ENCODE assay signal across 24 mouse cellular contexts in genomic region chr15:93461066-93461465, GRCm38 (mm10).
A peak's percentile ranks its signal among the peaks of the same experiment; 100 is the strongest.
DNase-seq lines count a peak whose midpoint lies in the region; ATAC-seq lines count a peak whose summit lies in the region.
"Had no signal": no experiment of that assay in that cellular context is flagged by ENCODE, and none has a peak within 500 bp of the region (broad histone marks: within the 10 kb centered on the region; RNA-seq: fewer than 3 reads in every experiment).

No protein-coding gene starts in this region.

- H3K27me3 ChIP-seq in heart, embryonic 11.5 days (ENCODE audit: control insufficient read depth, insufficient read depth, low read length): no peaks in the 10 kb centered on the region
- H3K27me3 ChIP-seq in midbrain, embryonic 11.5 days (ENCODE audit: control insufficient read depth, insufficient read depth, low read length): no peaks in the 10 kb centered on the region
- no peaks in the 10 kb centered on the region for H3K27me3 ChIP-seq in midbrain, embryonic 14.5 days (ENCODE audit: control insufficient read depth, insufficient read depth, low read length)
- H3K27me3 ChIP-seq: CH12.LX, Patski had no signal

- H3K36me3 ChIP-seq in heart, embryonic 11.5 days (ENCODE audit: control insufficient read depth, insufficient read depth, low read length): no peaks in the 10 kb centered on the region
- peaks cover 8% of the 10 kb centered on the region; the same call in 1 of the 2 replicates for H3K36me3 ChIP-seq in midbrain, embryonic 11.5 days (ENCODE audit: control insufficient read depth, insufficient read depth, low read length)
- peaks cover 19% of the 10 kb centered on the region for H3K36me3 ChIP-seq in midbrain, embryonic 14.5 days (ENCODE audit: control insufficient read depth, insufficient read depth, low read length)

- H3K9ac ChIP-seq in heart, embryonic 11.5 days (ENCODE audit: low read depth, low read length): no peak overlapping the region
- H3K9ac ChIP-seq in midbrain, embryonic 11.5 days (ENCODE audit: low read length): no peak overlapping the region
- no peak overlapping the region for H3K9ac ChIP-seq in midbrain, embryonic 14.5 days (replicated peaks; ENCODE audit: low read length)

- no peaks in the 10 kb centered on the region for H3K4me1 ChIP-seq in heart, embryonic 11.5 days (ENCODE audit: control insufficient read depth, insufficient read depth, low read length)
- H3K4me1 ChIP-seq in midbrain, embryonic 11.5 days (ENCODE audit: control insufficient read depth, insufficient read depth, low read length): no peaks in the 10 kb centered on the region
- H3K4me1 ChIP-seq in midbrain, embryonic 14.5 days (ENCODE audit: control insufficient read depth, insufficient read depth, low read length): no peaks in the 10 kb centered on the region

- peak; percentile 76 for DNase-seq in heart, adult 11 months
- peak; percentile 56 for DNase-seq in midbrain, embryonic 11.5 days (ENCODE audit: low spot score, missing footprints)
- no peak for DNase-seq in midbrain, embryonic 14.5 days
- DNase-seq in R1 (ENCODE audit: low read depth, low spot score) (peak; percentile 21), ZHBTc4 (ENCODE audit: low read depth, low spot score) (peak; percentile 34)
- DNase-seq in spleen, postnatal 36 days (ENCODE audit: low spot score in 2 of 2): no peak
- DNase-seq in right cerebral cortex, postnatal 14 days: no peak
- DNase-seq: adrenal gland, adult 2 months; adrenal gland, adult 8-10 months; adrenal gland, postnatal 10 days; adrenal gland, postnatal 14 days; adrenal gland, postnatal 25 days; adrenal gland, postnatal 36 days; B cell, adult 2 months; cerebellum, adult 11 months; cerebellum, adult 11-12 months; cerebellum, adult 18-20 months; cerebellum, adult 2 months had no signal

- H3K9me3 ChIP-seq in heart, embryonic 11.5 days (replicated peaks; ENCODE audit: control insufficient read depth, low read length): no peaks in the 10 kb centered on the region
- H3K9me3 ChIP-seq in midbrain, embryonic 11.5 days (ENCODE audit: control insufficient read depth, low read length): no peaks in the 10 kb centered on the region
- no peaks in the 10 kb centered on the region for H3K9me3 ChIP-seq in midbrain, embryonic 14.5 days (ENCODE audit: control insufficient read depth, low read length)
- H3K9me3 ChIP-seq: G1E had no signal

- H3K4me2 ChIP-seq in heart, embryonic 11.5 days: no peak overlapping the region
- no peak overlapping the region for H3K4me2 ChIP-seq in midbrain, embryonic 11.5 days
- H3K4me2 ChIP-seq in midbrain, embryonic 14.5 days (ENCODE audit: low read length): no peak overlapping the region

- no peak overlapping the region for H3K27ac ChIP-seq in heart, embryonic 11.5 days (ENCODE audit: low read depth, low read length)
- no peak overlapping the region for H3K27ac ChIP-seq in midbrain, embryonic 11.5 days (ENCODE audit: low read depth, low read length)
- H3K27ac ChIP-seq in midbrain, embryonic 14.5 days (replicated peaks; ENCODE audit: low read depth, low read length): no peak overlapping the region

- 96% methylated on average over 23 of the region's 23 CpGs for WGBS in heart, embryonic 11.5 days (ENCODE audit: insufficient replicate concordance)
- 93% methylated on average over 23 of the region's 23 CpGs for WGBS in midbrain, embryonic 11.5 days
- 92% methylated on average over 23 of the region's 23 CpGs for WGBS in midbrain, embryonic 14.5 days

- no peak for ATAC-seq in heart, embryonic 11.5 days (replicated peaks; ENCODE audit: insufficient number of reproducible peaks, low FRiP score, low TSS enrichment)
- ATAC-seq in midbrain, embryonic 11.5 days (ENCODE audit: low FRiP score): no peak
- ATAC-seq in midbrain, embryonic 14.5 days (ENCODE audit: low FRiP score, low TSS enrichment): no peak
- ATAC-seq: activated CD4-positive, CD25-positive, alpha-beta regulatory T cell, adult 4 months; CD4-positive, CD25-positive, alpha-beta regulatory T cell, adult 4 months; Patski had no signal

- H3K4me3 ChIP-seq in heart, embryonic 11.5 days (ENCODE audit: low read depth, low read length): no peak overlapping the region
- H3K4me3 ChIP-seq in midbrain, embryonic 11.5 days (ENCODE audit: low read depth, low read length): no peak overlapping the region
- H3K4me3 ChIP-seq in midbrain, embryonic 14.5 days (replicated peaks; ENCODE audit: low read depth, low read length): no peak overlapping the region

Comparison
In these comparisons a context has a peak if more than half of its experiments do, and no peak if none do; other contexts are left out.
1. DNase-seq: peak in heart, adult 11 months (single experiment), midbrain, embryonic 11.5 days (single experiment), R1 (single experiment) and ZHBTc4 (single experiment); none in midbrain, embryonic 14.5 days (single experiment), spleen, postnatal 36 days (0 of 2) and right cerebral cortex, postnatal 14 days (single experiment).